Mouse (Mus musculus): ENCODE measurements around the gene Stard10.

DNA sequence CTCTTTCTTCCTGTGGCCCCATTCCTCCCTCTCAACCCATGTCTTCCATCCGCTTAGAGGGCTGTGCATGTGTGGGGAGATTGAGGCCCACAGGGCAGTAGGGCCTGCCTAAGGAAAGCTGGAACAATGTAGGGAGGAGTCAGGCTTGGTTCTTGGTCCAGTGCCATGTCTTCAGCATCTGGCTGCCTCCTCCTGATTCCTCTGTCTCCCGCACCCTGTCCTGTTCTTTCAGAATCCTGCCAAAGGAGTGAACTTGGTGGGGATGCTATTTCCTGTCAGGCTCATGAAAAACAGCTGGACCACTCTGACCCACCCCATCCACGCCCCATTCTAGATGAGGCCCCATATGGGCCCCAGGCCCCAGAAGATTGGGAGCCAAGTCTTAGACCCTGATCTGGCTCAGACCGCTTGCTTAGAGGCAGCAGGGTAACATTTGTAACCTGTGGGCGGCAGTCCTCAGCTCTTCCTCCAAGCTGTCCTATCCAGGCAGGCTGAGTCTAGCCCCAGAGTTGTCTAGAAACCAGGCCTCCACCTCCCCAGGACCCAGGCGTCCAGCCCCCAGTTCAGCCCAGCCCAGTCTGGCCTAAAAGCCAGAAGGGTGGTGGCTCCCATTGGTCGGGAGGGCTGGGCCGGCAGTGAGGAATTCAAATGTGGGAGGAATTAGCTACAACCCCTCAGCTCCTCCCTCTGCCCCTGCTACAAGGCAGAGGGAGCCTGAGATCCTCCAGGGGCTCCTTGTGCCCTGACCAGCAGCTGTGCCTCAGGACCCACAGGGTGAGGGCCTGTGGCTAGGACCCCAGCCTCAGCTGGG lies 77.0 kb downstream of the Stard10 start:
- TF ChIP-seq CTCF (IDR thresholded peaks at IDR 0.05; ENCODE audit: low read depth) (no peak), EP300 (IDR thresholded peaks at IDR 0.05; ENCODE audit: low read depth) (no peak)

All from liver, postnatal 0 days (tissue).